Mouse (Mus musculus) T-cell, adult 66 days (primary cell): ENCODE measurements around the gene Myh6. TPM values are rescaled to one million over a fixed set of nuclear protein-coding genes. Genes with fewer than 3 reads are reported as not detected.

Experiments used
- total RNA-seq, 2 experiments: library from RNA; stranded (reverse); gene quantifications; 3 replicates in 1 of 2; 4 replicates in 1 of 2; pipeline ENCODE4 v1.2.4; 2023

Myh6 gene
- total RNA-seq: not detected

GRCm38 (mm10) chr14:54966320-54966977, at the start of gene Myh6:
Gene Myh6 (minus strand): TSS chr14:54966927.

GRCm38 (mm10) chr14:55014991-55015766, 48.5 kb upstream of the Myh6 start, which contains the start of gene Ngdn:
Gene Ngdn (plus strand): TSS chr14:55015454.

GRCm38 (mm10) chr14:54994136-54994868, 27.6 kb upstream of the Myh6 start, which contains the start of gene Myh7:
Gene Myh7 (minus strand): TSS chr14:54994626.

GRCm38 (mm10) chr14:54976633-54977032, 9.9 kb upstream of the Myh6 start, which contains the start of gene Gm17428:
Gene Gm17428 (plus strand): TSS chr14:54976933.

GRCm38 (mm10) chr14:54935904-54936830, 30.6 kb downstream of the Myh6 start, which contains the start of gene Cmtm5:
Gene Cmtm5 (plus strand): TSS chr14:54936261.

GRCm38 (mm10) chr14:54932645-54933150, 34.0 kb downstream of the Myh6 start, which contains the start of gene Il25:
Gene Il25 (plus strand): TSS chr14:54932695.

GRCm38 (mm10) chr14:54925349-54926342, 41.1 kb downstream of the Myh6 start, which contains the start of gene Efs:
Gene Efs (minus strand): TSS chr14:54926126.

GRCm38 (mm10) chr14:54912886-54913285, 53.8 kb downstream of the Myh6 start, which contains the start of gene Slc22a17:
Gene Slc22a17 (minus strand): TSS chr14:54913132.

GRCm38 (mm10) chr14:54892200-54892599, 74.5 kb downstream of the Myh6 start, which contains the start of gene Pabpn1:
Gene Pabpn1 (plus strand): TSS chr14:54892500.

Other genes starting within 250 kb of the Myh6 start
- under 1 TPM in 1 of 2 experiments, not detected in 1; 0.29 TPM for gene Slc7a8, start 185.0 kb downstream of the Myh6 start, total RNA-seq
- not detected for gene Rnf212b, start 152.8 kb downstream of the Myh6 start, total RNA-seq
- 10 to 100 TPM; 11.3 to 11.7 TPM for gene Homez, start 96.0 kb downstream of the Myh6 start, total RNA-seq
- 10 to 100 TPM; 14.3 to 14.8 TPM for gene Ppp1r3e, start 89.4 kb downstream of the Myh6 start, total RNA-seq
- gene Bcl2l2, start 83.5 kb downstream of the Myh6 start, total RNA-seq: 1 to 10 TPM; 1.9 to 2.8 TPM
- gene Gm20521, start 83.5 kb downstream of the Myh6 start, total RNA-seq: 1 to 10 TPM in 1 of 2 experiments, not detected in 1; 1.4 TPM
- gene Pabpn1, start 74.4 kb downstream of the Myh6 start, total RNA-seq: 100 to 1,000 TPM; 291 TPM
- 1 to 10 TPM; 2.7 to 3.8 TPM for gene Slc22a17, start 53.8 kb downstream of the Myh6 start, total RNA-seq
- not detected for gene Efs, start 40.8 kb downstream of the Myh6 start, total RNA-seq
- gene Il25, start 34.2 kb downstream of the Myh6 start, total RNA-seq: not detected
- not detected for gene Cmtm5, start 30.7 kb downstream of the Myh6 start, total RNA-seq
- gene Gm17428, start 10.0 kb upstream of the Myh6 start, total RNA-seq: not detected
- not detected for gene Myh7, start 27.7 kb upstream of the Myh6 start, total RNA-seq
- 100 to 1,000 TPM in 1 of 2 experiments, 10 to 100 TPM in 1; 99.7 to 112 TPM for gene Ngdn, start 48.5 kb upstream of the Myh6 start, total RNA-seq
- gene Zfhx2, start 125.4 kb upstream of the Myh6 start, total RNA-seq: 10 to 100 TPM; 29.3 to 34.2 TPM
- 10 to 100 TPM; 10.1 to 10.8 TPM for gene Thtpa, start 127.9 kb upstream of the Myh6 start, total RNA-seq
- gene Ap1g2, start 139.7 kb upstream of the Myh6 start, total RNA-seq: 100 to 1,000 TPM; 116 TPM
- not detected for gene Jph4, start 150.0 kb upstream of the Myh6 start, total RNA-seq